Mouse (Mus musculus) hindbrain, postnatal 0 days (tissue): Measurements from ENCODE around the gene Trpv2. TPM values are rescaled to one million over a fixed set of nuclear protein-coding genes. Genes with fewer than 3 reads are reported as not detected.
A peak's percentile ranks its signal among the peaks of the same experiment; 100 is the strongest.

Experiments
- ATAC-seq: fragments of 200-750 bp; cut with Nextera tagmentation; 2 replicates; pipeline ENCODE4 v1.8.0; 2017; ENCODE audit warnings: mild to moderate bottlenecking, moderate TSS enrichment, moderate library complexity
- DNase-seq: peaks from one replicate; pipeline ENCODE4 v3.0.0-alpha.2; 2015; ENCODE audit warnings: low spot score
- H3K27ac ChIP-seq: fragments of 300-500 bp; sonication (generic); 2 replicates; pipeline ENCODE4 v1.5.1; 2014; ENCODE audit warnings: mild to moderate bottlenecking
- H3K27me3 ChIP-seq: fragments of 300-500 bp; sonication (generic); 2 replicates; pipeline ENCODE4 v1.6.1; 2014; ENCODE audit warnings: low read length, mixed read lengths; ENCODE audit not compliant: insufficient read depth
- H3K36me3 ChIP-seq: fragments of 300-500 bp; sonication (generic); 2 replicates; pipeline ENCODE4 v1.6.1; 2014; ENCODE audit warnings: low read length, mixed read lengths; ENCODE audit not compliant: insufficient read depth
- H3K4me1 ChIP-seq: fragments of 300-500 bp; sonication (generic); 2 replicates; pipeline ENCODE4 v1.6.1; 2014; ENCODE audit warnings: antibody characterized with exemption, low read length, mixed read lengths; ENCODE audit not compliant: insufficient read depth
- H3K4me2 ChIP-seq: fragments of 300-500 bp; sonication (generic); 2 replicates; pipeline ENCODE4 v1.6.1; 2014; ENCODE audit warnings: low read depth, mild to moderate bottlenecking, low read length, moderate library complexity, mixed read lengths
- H3K4me3 ChIP-seq: fragments of 300-500 bp; sonication (generic); 2 replicates; pipeline ENCODE4 v1.5.1; 2014; ENCODE audit warnings: low read length
- H3K9ac ChIP-seq: fragments of 300-500 bp; sonication (generic); replicated peaks from 2 replicates; pipeline ENCODE4 v1.6.1; 2014; ENCODE audit warnings: mild to moderate bottlenecking, low read length, moderate library complexity, mixed read lengths
- H3K9me3 ChIP-seq: fragments of 300-500 bp; sonication (generic); 2 replicates; pipeline ENCODE4 v1.6.1; 2016; ENCODE audit warnings: low read length, mixed read lengths
- CTCF ChIP-seq: IDR thresholded peaks from 2 replicates; pipeline ENCODE4 v1.5.1; 2016; ENCODE audit warnings: antibody characterized with exemption, control low read depth, low read depth
- WGBS: fragments of 180-500 bp; shearing (Covaris S2); extraction: QIAGEN DNeasy Blood & Tissue Kit; methylation state at CpG from one replicate; pipeline ENCODE4 v1.1.7; 2014; 5-methylcytosine and 5-hydroxymethylcytosine counted together
- polyA plus RNA-seq: library from polyadenylated mRNA; unstranded; fragments of >200 nt; fragmentation: Nextera tagmentation; extraction: Ambion mirVana; gene quantifications from 2 replicates; pipeline ENCODE4 v1.2.1, GENCODE M21; 2015
- total RNA-seq: library from RNA; depleted of rRNA; stranded (reverse); fragments of >200 nt; gene quantifications from 2 replicates; pipeline ENCODE4 v1.2.3, GENCODE M21; 2014

Trpv2 gene
- total and polyA plus RNA-seq, 2 experiments from 2014 or later = 24.9 to 46.2 TPM

DNA sequence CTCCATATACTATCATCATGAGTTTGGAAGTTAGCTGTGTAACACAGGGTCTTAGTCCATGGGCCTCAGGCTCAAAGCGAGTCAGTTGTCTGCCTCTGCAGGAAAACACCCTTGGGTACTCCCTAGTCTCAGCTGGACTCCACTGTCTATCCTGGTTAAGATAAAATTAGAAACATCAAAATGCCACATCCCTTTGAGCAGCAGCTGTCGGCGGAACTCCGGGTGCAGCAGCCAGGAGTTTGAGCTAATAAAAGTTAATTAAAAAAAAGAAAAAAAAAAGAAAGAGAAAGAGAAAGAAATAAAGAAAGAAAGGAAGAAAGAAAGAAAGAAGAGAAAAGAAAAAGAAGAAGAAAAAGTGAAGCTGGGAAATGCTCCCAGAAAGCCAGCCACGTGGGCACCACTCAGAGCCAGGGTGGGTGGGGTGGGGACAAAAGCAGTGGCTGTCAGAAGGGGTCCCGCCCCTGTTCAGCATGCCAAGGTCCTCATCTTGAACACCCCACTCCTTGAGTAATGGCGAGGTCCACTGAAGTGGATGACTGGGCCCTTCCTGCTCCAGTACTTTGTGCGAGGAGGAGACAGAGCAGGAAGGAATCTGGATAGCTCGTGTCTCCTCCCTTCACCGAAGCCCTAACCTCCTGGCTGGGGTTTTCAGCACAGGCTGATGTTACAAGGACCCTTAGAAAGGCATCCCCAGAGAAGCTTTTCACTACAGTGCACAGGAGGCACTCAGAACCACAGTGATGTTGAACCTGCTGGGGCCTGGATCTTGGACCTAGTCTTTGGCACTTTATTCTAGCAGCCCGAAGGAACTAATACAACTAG lies 67.9 kb downstream of the Trpv2 start:
- Histone ChIP-seq H3K27me3 (no peaks in the 10 kb centered on the region), H3K27ac (0 out of 2 replicates have a peak overlapping the region, but pooled peaks have one; percentile 36), H3K4me3 (no peak overlapping the region), H3K4me1 (peaks cover 28% of the 10 kb centered on the region), H3K36me3 (no peaks in the 10 kb centered on the region), H3K9me3 (no peaks in the 10 kb centered on the region), H3K4me2 (no peak overlapping the region), H3K9ac (no peak overlapping the region)
- TF ChIP-seq CTCF = no peak
- DNase-seq (no peak), ATAC-seq (no peak)
- 43% methylated on average over 11 of the region's 11 CpGs for WGBS

DNA sequence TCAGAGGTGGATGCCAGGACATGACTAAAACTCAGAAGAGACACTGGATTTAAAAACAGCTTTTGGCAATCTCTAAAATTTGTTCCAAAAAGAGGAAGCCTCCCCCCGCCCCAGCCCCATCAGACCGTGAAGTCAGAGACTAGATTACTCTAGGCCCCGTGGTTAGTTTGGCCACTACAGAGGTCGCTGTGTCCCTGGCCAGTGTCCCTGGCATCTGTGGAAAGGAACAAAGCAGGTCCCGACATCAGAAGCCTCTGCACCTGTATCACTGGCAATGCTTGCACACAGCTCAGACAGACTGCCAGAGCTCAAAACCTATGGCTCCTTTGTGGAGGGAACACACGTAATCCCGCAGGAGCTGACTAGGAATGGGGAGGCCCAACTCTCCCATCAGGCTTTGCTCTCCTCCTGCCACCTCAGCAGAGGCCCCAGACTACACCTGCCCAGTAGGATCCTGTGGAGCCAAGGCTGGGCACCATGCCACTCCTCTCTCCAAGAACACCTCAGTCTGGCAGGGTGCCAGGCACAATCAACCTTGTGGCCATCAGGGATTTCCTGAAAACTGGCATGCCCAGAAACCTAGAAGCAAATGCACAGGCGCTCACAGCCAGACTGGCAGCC lies 68.8 kb downstream of the Trpv2 start:
- no peak overlapping the region for H3K4me2 ChIP-seq
- H3K9ac ChIP-seq = no peak overlapping the region
- WGBS = 47% methylated on average over 8 of the region's 8 CpGs
- no peaks in the 10 kb centered on the region for H3K27me3 ChIP-seq
- H3K4me1 ChIP-seq = peaks cover 28% of the 10 kb centered on the region
- no peaks in the 10 kb centered on the region for H3K36me3 ChIP-seq
- ATAC-seq = peak; percentile 18; the same call in 1 of the 2 replicates
- peak overlapping the region; percentile 46 for H3K27ac ChIP-seq
- TF ChIP-seq CTCF = no peak
- H3K4me3 ChIP-seq = no peak overlapping the region
- no peaks in the 10 kb centered on the region for H3K9me3 ChIP-seq
- peak; percentile 63 for DNase-seq

DNA sequence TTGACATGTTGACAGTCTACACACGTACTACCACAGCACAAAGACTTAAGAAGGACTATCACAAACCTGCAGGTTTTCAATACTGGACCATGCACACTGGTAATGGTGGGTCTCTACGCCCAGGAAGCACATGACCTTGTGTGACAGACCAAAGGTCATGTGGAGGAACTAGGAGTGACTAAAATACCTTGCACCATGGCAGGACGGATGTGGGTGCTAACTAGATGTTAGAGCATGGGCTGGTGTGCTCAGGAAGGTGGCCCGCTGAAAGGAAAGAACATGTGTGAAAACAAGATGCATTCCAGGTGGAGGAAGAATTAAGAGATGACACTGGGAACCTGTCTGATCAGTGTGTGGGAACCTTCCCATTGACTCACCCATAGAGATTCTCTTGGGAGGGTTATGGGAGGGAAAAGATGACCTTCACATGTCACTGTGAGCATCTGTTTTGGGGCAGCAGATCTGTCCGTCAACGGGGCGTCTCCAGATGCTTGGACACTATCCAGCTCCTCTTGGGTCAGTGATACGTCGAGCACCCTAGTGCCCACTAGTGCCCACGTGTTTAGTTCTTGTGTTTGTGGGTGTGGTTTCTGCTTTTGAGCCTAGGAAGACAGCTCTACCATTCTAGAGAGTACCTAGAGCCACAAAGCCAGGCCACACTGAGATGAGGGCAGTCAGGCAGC lies 69.5 kb downstream of the Trpv2 start:
- WGBS = 75% methylated on average over 10 of the region's 10 CpGs
- ATAC-seq (no peak), DNase-seq (no peak)
- TF ChIP-seq CTCF = no peak
- H3K4me3 ChIP-seq = no peak overlapping the region
- H3K9me3 ChIP-seq = no peaks in the 10 kb centered on the region
- H3K36me3 ChIP-seq = no peaks in the 10 kb centered on the region
- no peak overlapping the region for H3K9ac ChIP-seq
- H3K4me1 ChIP-seq = peaks cover 28% of the 10 kb centered on the region
- H3K27ac ChIP-seq = peak overlapping the region; percentile 46; the same call in 1 of the 2 replicates
- no peak overlapping the region for H3K4me2 ChIP-seq
- H3K27me3 ChIP-seq = no peaks in the 10 kb centered on the region

DNA sequence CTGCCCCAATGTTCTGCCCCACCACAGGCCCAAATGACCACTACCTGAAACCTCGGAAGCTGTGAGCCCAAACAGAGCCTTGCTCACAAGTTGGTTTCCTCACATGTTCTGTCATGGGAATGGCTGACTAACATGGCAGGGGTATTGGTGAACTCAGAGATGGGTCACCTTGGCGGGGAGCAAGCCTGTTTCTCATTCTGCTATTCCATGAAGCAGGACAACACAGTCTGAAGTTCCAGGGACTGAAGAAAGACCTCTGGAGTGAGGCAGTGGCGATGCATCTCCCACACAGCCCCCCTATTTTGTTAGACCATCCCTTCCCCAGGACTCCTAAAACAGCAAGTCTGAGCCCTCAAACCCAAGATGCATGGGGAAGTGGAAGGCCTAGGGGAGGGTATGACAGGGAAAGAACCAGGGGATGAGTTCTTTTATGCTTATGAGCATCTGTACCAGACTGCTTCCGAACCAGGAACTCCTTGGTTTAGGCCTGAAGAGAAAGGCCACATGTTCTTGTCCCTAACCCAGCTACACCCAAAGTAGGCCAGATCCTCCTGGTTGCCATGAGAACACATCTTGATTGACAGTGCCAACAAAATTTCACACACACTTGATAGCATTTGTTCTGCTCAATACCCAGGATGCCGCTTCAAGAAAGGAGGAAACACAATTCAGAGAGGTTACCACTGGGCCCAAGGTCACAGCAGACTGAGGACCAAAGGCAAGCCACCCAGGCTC lies 70.5 kb downstream of the Trpv2 start:
- no peaks in the 10 kb centered on the region for H3K9me3 ChIP-seq
- no peak for TF ChIP-seq CTCF
- WGBS = 88% methylated on average over 5 of the region's 5 CpGs
- no peak overlapping the region for H3K4me3 ChIP-seq
- DNase-seq = no peak
- peaks cover 28% of the 10 kb centered on the region for H3K4me1 ChIP-seq
- ATAC-seq = no peak
- H3K27ac ChIP-seq = no peak overlapping the region
- H3K36me3 ChIP-seq = no peaks in the 10 kb centered on the region
- no peaks in the 10 kb centered on the region for H3K27me3 ChIP-seq
- peak overlapping the region; percentile 95; the same call in 1 of the 2 replicates for H3K4me2 ChIP-seq
- no peak overlapping the region; the same call in 1 of the 2 replicates for H3K9ac ChIP-seq

DNA sequence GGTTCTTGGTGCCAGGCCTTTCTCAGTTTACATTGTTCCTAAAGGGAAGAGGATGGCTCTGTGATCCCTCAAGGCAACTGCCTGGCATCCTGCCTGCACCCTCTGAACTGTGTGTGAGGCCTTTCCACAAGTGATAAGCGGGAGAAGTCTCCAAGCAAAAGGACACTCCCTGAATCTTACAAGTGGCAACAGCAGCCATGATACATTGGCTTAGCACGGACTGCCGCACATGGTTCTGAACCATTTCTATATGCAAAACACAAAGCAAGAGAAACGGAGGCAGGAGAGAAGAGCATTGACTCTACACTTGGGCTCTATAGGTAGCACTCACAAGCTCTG lies 71.0 kb downstream of the Trpv2 start:
- ATAC-seq = no peak
- no peak for TF ChIP-seq CTCF
- no peak for DNase-seq
- Histone ChIP-seq H3K9me3 (no peaks in the 10 kb centered on the region), H3K4me3 (no peak overlapping the region), H3K27me3 (no peaks in the 10 kb centered on the region), H3K9ac (no peak overlapping the region; the same call in 1 of the 2 replicates), H3K4me1 (peaks cover 28% of the 10 kb centered on the region), H3K4me2 (peak overlapping the region; percentile 95; the same call in 1 of the 2 replicates), H3K36me3 (no peaks in the 10 kb centered on the region), H3K27ac (no peak overlapping the region)
- 82% methylated on average over 4 of the region's 4 CpGs for WGBS
